Mouse (Mus musculus): ENCODE data around the gene Psmd3.

GRCm38 (mm10) chr11:98710416-98711045 is 28.2 kb downstream of the Psmd3 start:
- TF ChIP-seq CTCF (IDR thresholded peaks at IDR 0.05; ENCODE audit: insufficient read depth, low read depth, low read length) (peak; percentile 63), POLR2A (IDR thresholded peaks at IDR 0.05; ENCODE audit: insufficient read depth, low read depth, low read length) (no peak)

Measured in olfactory bulb, adult 2 months (tissue).